Mouse (Mus musculus) inflammation-experienced regulatory T-cells, adult 16 weeks (primary cell): ENCODE measurements around the gene Faap24. TPM values are rescaled to one million over a fixed set of nuclear protein-coding genes. Genes with fewer than 3 reads are reported as not detected.

Experiments
- polyA plus RNA-seq: library from polyadenylated mRNA; unstranded; fragments of 100-300 nt; shearing (Covaris generic); gene quantifications from one replicate; pipeline ENCODE4 v1.2.1, GENCODE M21; 2017

Gene Faap24
- 33.6 TPM for polyA plus RNA-seq

GRCm38 (mm10) chr7:35396542-35397168 is at the start of gene Faap24, which contains the start of gene Cep89:
Gene Faap24, minus strand, starts transcription at chr7:35396836.
Gene Cep89, plus strand, starts transcription at chr7:35397035.

Other genes starting within 250 kb of the Faap24 start
- gene Slc7a10, start 210.5 kb downstream of the Faap24 start, polyA plus RNA-seq = 42.8 TPM
- 6.2 TPM for gene Lrp3, start 181.3 kb downstream of the Faap24 start, polyA plus RNA-seq
- gene Gpatch1, start 78.4 kb downstream of the Faap24 start, polyA plus RNA-seq = 27.7 TPM
- gene Rhpn2, start 62.7 kb downstream of the Faap24 start, polyA plus RNA-seq = 0.30 TPM
- 14.7 TPM for gene Cep89, start 199 bp upstream of the Faap24 start, polyA plus RNA-seq
- gene Slc7a9, start 52.0 kb upstream of the Faap24 start, polyA plus RNA-seq = not detected
- gene Tdrd12, start 140.9 kb upstream of the Faap24 start, polyA plus RNA-seq = not detected
- 51.1 TPM for gene Nudt19, start 159.5 kb upstream of the Faap24 start, polyA plus RNA-seq
- gene Rgs9bp, start 188.7 kb upstream of the Faap24 start, polyA plus RNA-seq = not detected
- 82.9 TPM for gene Ankrd27, start 189.4 kb upstream of the Faap24 start, polyA plus RNA-seq